Mouse (Mus musculus) megakaryocyte-erythroid progenitor cell, adult 5 weeks (primary cell): Measurements from ENCODE around the gene Ccl27a. TPM values are rescaled to one million over a fixed set of nuclear protein-coding genes. Genes with fewer than 3 reads are reported as not detected.

Source experiments
- polyA plus RNA-seq: library from polyadenylated mRNA; stranded (reverse); fragments of >175 nt; gene quantifications from 2 replicates; pipeline ENCODE4 v1.2.3, GENCODE M21; 2012

Ccl27a gene
- polyA plus RNA-seq = 53.7 and 60.7 TPM in 2 replicates

DNA sequence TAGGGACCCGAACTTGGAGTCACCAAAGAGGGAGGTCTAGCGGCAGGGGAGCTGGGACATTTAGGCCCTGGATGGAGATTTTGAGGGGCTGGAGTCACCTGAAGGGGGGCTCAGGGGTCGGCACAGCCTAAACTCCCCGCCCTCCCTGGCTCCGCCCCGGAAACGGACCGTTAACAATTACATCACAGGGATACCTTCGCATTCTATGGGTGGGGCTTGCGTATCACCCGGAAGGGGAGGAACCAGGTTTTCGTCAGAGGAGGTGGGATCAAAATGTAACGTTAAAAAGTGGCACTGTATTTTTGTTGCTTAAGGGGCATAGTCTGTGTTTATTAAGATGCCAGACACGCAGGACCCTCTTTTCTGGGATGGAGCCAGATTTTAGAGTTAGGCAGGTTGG, at the start of gene Ccl27a:
Gene Ccl27a, minus strand, starts transcription at position 246 of the 400 bp plus-strand sequence.

GRCm38 (mm10) chr4:41755338-41756305, 18.4 kb downstream of the Ccl27a start, which contains the start of gene Sigmar1:
Gene Sigmar1, minus strand, starts transcription at chr4:41756157.

GRCm38 (mm10) chr4:41754797-41755337, 19.2 kb downstream of the Ccl27a start, which contains the start of gene Galt:
Gene Galt, plus strand, starts transcription at chr4:41755228.

GRCm38 (mm10) chr4:41731052-41731765, 42.8 kb downstream of the Ccl27a start, which contains the start of gene Arid3c:
Gene Arid3c, minus strand, starts transcription at chr4:41731142.

DNA sequence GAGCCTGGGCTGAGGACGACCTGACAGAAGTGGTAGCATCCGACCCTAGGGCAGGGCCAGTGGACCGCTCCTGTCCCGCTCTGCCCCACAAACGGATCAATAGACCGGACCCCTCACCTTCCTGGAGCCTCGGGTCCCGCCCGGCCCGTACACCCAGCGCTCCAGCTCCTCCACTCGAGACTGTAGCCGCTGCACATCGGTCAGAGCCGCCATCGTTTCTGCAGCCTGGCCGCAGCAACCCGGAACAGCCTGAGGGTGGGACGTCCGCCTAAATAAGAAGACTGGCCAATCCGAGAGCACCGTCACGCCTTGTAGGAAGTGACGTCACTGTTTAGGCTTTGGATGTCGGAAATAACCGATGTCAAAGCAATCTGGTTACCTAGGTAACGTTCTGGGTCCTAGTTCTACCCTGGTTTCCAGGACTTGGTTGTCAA, 51.1 kb downstream of the Ccl27a start, which contains the start of gene Dctn3:
Gene Dctn3, minus strand, starts transcription at position 253 of the 434 bp plus-strand sequence.

Other genes with a start within 250 kb of the Ccl27a start
- 7.7 and 8.8 TPM in 2 replicates for gene Fam219a, start 204.7 kb downstream of the Ccl27a start, polyA plus RNA-seq
- not detected in 2 replicates for gene Dnaic1, start 204.5 kb downstream of the Ccl27a start, polyA plus RNA-seq
- 0.40 TPM in 1 of 2 replicates, not detected in the other for gene Enho, start 133.9 kb downstream of the Ccl27a start, polyA plus RNA-seq
- 0.04 TPM in 1 of 2 replicates, not detected in the other for gene Cntfr, start 77.2 kb downstream of the Ccl27a start, polyA plus RNA-seq
- gene Il11ra1, start 74.3 kb downstream of the Ccl27a start, polyA plus RNA-seq = 67.6 and 73.0 TPM in 2 replicates
- 52.4 and 61.5 TPM in 2 replicates for gene Rpp25l, start 60.7 kb downstream of the Ccl27a start, polyA plus RNA-seq
- 198 and 248 TPM in 2 replicates for gene Dctn3, start 51.1 kb downstream of the Ccl27a start, polyA plus RNA-seq
- gene Arid3c, start 43.1 kb downstream of the Ccl27a start, polyA plus RNA-seq = not detected in 2 replicates
- 52.2 and 57.1 TPM in 2 replicates for gene Galt, start 19.0 kb downstream of the Ccl27a start, polyA plus RNA-seq
- gene Sigmar1, start 18.1 kb downstream of the Ccl27a start, polyA plus RNA-seq = 52.0 and 61.8 TPM in 2 replicates
- gene Gm21541, start 129.4 kb upstream of the Ccl27a start, polyA plus RNA-seq = not detected in 2 replicates
- gene Gm20878, start 167.3 kb upstream of the Ccl27a start, polyA plus RNA-seq = 2.0 and 11.5 TPM in 2 replicates
- gene Fam205a4, start 191.8 kb upstream of the Ccl27a start, polyA plus RNA-seq = not detected in 2 replicates